In the genomic region with DNA sequence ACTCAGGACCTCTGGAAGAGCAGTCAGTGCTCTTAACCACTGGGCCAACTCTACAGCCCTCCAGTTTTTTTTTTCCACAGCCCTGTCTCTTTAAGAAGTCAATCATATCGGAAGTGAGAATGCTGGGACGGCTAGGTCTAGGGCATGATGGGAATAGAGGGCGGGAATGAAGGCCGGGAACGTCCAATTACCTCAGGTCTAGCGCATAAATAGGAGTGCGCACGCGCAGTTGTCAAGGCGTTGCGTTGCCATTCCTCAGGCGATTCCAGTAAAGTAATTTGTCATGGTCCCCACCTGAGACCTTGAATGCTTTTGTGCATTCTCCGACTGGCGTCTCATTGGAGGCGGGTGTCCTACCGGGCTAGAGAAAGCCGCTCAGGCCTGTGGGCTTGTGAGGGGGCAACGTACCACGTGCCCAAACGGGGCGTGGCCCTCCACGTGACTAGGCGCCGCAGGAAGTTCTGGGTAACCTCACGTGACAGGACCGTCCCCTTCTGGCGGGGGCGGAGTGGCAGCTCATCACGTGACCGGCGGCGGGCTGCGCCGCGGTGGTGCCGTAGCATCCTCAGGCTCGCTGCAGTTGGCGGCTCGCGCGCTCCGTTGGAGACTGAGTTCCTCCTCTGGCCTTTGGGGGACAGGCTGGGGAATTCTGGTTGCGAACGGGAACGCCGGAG, we compare ENCODE assay signal across 9 mouse cellular contexts. TPM values are rescaled to one million over a fixed set of nuclear protein-coding genes. Genes with fewer than 3 reads are reported as not detected.
DNase-seq lines count a peak whose midpoint lies in the region; ATAC-seq and TF ChIP-seq lines count a peak whose summit lies in the region.
"Had no signal": no experiment of that assay in that cellular context is flagged by ENCODE, and none has a peak within 500 bp of the region (broad histone marks: within the 10 kb centered on the region; RNA-seq: fewer than 3 reads in every experiment).

Gene Zmym6, plus strand, starts transcription at position 509 of the 674 bp plus-strand sequence.

- TF ChIP-seq CTCF in bone marrow, adult 2 months (IDR thresholded peaks at IDR 0.05; ENCODE audit: control insufficient read depth, insufficient read depth, low read length): no peak
- no peak for TF ChIP-seq CTCF in small intestine, adult 2 months (IDR thresholded peaks at IDR 0.05; ENCODE audit: extremely low read depth, insufficient read length, insufficient replicate concordance, low read depth, low read length)

- peak within 1 kb of the TSS; percentile 62 for H3K4me2 ChIP-seq in embryonic facial prominence, embryonic 14.5 days (ENCODE audit: low read depth, low read length)
- peak within 1 kb of the TSS; percentile 66 for H3K4me2 ChIP-seq in midbrain, embryonic 12.5 days (replicated peaks)

- peak within 1 kb of the TSS; percentile 58 for H3K4me3 ChIP-seq in bone marrow, adult 2 months (replicated peaks; ENCODE audit: control insufficient read depth, low read depth, low read length)
- peak within 1 kb of the TSS; percentile 57 for H3K4me3 ChIP-seq in embryonic facial prominence, embryonic 14.5 days (ENCODE audit: low read depth, low read length)
- H3K4me3 ChIP-seq in limb, embryonic 10.5 days: peak within 1 kb of the TSS; percentile 69
- peak within 1 kb of the TSS; percentile 62 for H3K4me3 ChIP-seq in midbrain, embryonic 12.5 days
- H3K4me3 ChIP-seq in small intestine, adult 2 months (ENCODE audit: low read depth, low read length): peak within 1 kb of the TSS; percentile 63

- no peaks in the 10 kb centered on the region; the same call in 1 of the 2 replicates for H3K4me1 ChIP-seq in bone marrow, adult 2 months (ENCODE audit: control insufficient read depth, insufficient read depth, low read length)
- peaks cover 4% of the 10 kb centered on the region for H3K4me1 ChIP-seq in embryonic facial prominence, embryonic 14.5 days (ENCODE audit: control insufficient read depth, insufficient read depth, low read length)
- H3K4me1 ChIP-seq in limb, embryonic 10.5 days: peaks cover 8% of the 10 kb centered on the region
- H3K4me1 ChIP-seq in midbrain, embryonic 12.5 days: peaks cover 6% of the 10 kb centered on the region
- peaks cover 5% of the 10 kb centered on the region; the same call in 1 of the 2 replicates for H3K4me1 ChIP-seq in small intestine, adult 2 months (ENCODE audit: control insufficient read depth, insufficient read depth, insufficient read length, low read length)

- peak; percentile 98 for ATAC-seq in embryonic facial prominence, embryonic 14.5 days (ENCODE audit: low read depth)
- peak; percentile 97 for ATAC-seq in midbrain, embryonic 12.5 days (ENCODE audit: low FRiP score, low read depth)

- H3K36me3 ChIP-seq in embryonic facial prominence, embryonic 14.5 days (ENCODE audit: control insufficient read depth, insufficient read depth, low read length): no peaks in the 10 kb centered on the region
- no peaks in the 10 kb centered on the region for H3K36me3 ChIP-seq in limb, embryonic 10.5 days
- H3K36me3 ChIP-seq in midbrain, embryonic 12.5 days: no peaks in the 10 kb centered on the region
- H3K36me3 ChIP-seq in small intestine, adult 2 months (ENCODE audit: control insufficient read depth, insufficient read depth, low read length): no peaks in the 10 kb centered on the region

- H3K9me3 ChIP-seq in embryonic facial prominence, embryonic 14.5 days (ENCODE audit: control insufficient read depth, low read length): no peaks in the 10 kb centered on the region
- H3K9me3 ChIP-seq in limb, embryonic 10.5 days (replicated peaks): no peaks in the 10 kb centered on the region
- no peaks in the 10 kb centered on the region for H3K9me3 ChIP-seq in midbrain, embryonic 12.5 days

- under 1% methylated on average over 46 of the region's 46 CpGs for WGBS in bone marrow, adult 2 months
- under 1% methylated on average over 37 of the region's 46 CpGs for WGBS in embryonic facial prominence, embryonic 14.5 days
- WGBS in limb, embryonic 10.5 days: under 1% methylated on average over 46 of the region's 46 CpGs
- WGBS in midbrain, embryonic 12.5 days: under 1% methylated on average over 46 of the region's 46 CpGs
- WGBS in small intestine, adult 2 months: under 1% methylated on average over 46 of the region's 46 CpGs

- peak; percentile 84 for DNase-seq in 3T3-L1 (ENCODE audit: low read depth, low spot score)
- peak; percentile 99 for DNase-seq in embryonic facial prominence, embryonic 14.5 days (ENCODE audit: low spot score)
- DNase-seq in heart, adult 18-20 months: peak; percentile 96 to 97
- peak; percentile 95 for DNase-seq in kidney, adult 18-20 months
- peak; percentile 97 for DNase-seq in limb, embryonic 10.5 days (ENCODE audit: low spot score)

- TF ChIP-seq POLR2A in bone marrow, adult 2 months (IDR thresholded peaks at IDR 0.05; ENCODE audit: borderline replicate concordance, control insufficient read depth, low read depth, low read length): peak; percentile 89; the same call in 1 of the 2 replicates
- TF ChIP-seq POLR2A in small intestine, adult 2 months (IDR thresholded peaks at IDR 0.05; ENCODE audit: low read depth, low read length): peak; percentile 72

- peak within 1 kb of the TSS; percentile 67 for H3K9ac ChIP-seq in embryonic facial prominence, embryonic 14.5 days (ENCODE audit: low read depth, low read length)
- H3K9ac ChIP-seq in midbrain, embryonic 12.5 days (replicated peaks): peak within 1 kb of the TSS; percentile 62

- peak within 1 kb of the TSS; percentile 10 for H3K27ac ChIP-seq in bone marrow, adult 2 months (ENCODE audit: control insufficient read depth, insufficient read depth, low read depth, low read length, poor library complexity)
- peak within 1 kb of the TSS; percentile 89 for H3K27ac ChIP-seq in embryonic facial prominence, embryonic 14.5 days (replicated peaks; ENCODE audit: low read depth, low read length)
- peak within 1 kb of the TSS; percentile 91 for H3K27ac ChIP-seq in limb, embryonic 10.5 days
- peak within 1 kb of the TSS; percentile 87 for H3K27ac ChIP-seq in midbrain, embryonic 12.5 days (replicated peaks)
- H3K27ac ChIP-seq in small intestine, adult 2 months (ENCODE audit: insufficient read depth, low read depth, low read length): peak within 1 kb of the TSS; percentile 62

- no peaks in the 10 kb centered on the region for H3K27me3 ChIP-seq in embryonic facial prominence, embryonic 14.5 days (replicated peaks; ENCODE audit: control insufficient read depth, insufficient read depth, low read length)
- H3K27me3 ChIP-seq in limb, embryonic 10.5 days (ENCODE audit: low read depth, poor library complexity, severe bottlenecking): no peaks in the 10 kb centered on the region
- H3K27me3 ChIP-seq in midbrain, embryonic 12.5 days: no peaks in the 10 kb centered on the region
- no peaks in the 10 kb centered on the region for H3K27me3 ChIP-seq in small intestine, adult 2 months (ENCODE audit: control insufficient read depth, insufficient read depth, low read length)

RNA-seq across cellular contexts. Expression of gene Zmym6, which starts in this region (rescaled TPM):
- polyA plus RNA-seq in bone marrow, adult 2 months (2011; ENCODE audit: insufficient read depth, insufficient read length, low replicate concordance, missing spikeins): 2.8 and 3.0 TPM in 2 replicates
- polyA plus RNA-seq in embryonic facial prominence, embryonic 14.5 days (2014; fragmentation: Nextera tagmentation; extraction: Ambion mirVana): 20.5 and 25.4 TPM in 2 replicates
- total RNA-seq in heart, adult 18-20 months (2021): 10 to 100 TPM in 1 of 2 experiments, 1 to 10 TPM in 1; 9.5 to 12.7 TPM
- polyA plus RNA-seq in limb, embryonic 10.5 days (2016; fragmentation: Nextera tagmentation; extraction: Ambion mirVana): 18.4 and 23.2 TPM in 2 replicates
- polyA plus RNA-seq in midbrain, embryonic 12.5 days (2016; fragmentation: Nextera tagmentation; extraction: Ambion mirVana): 40.3 and 42.5 TPM in 2 replicates
- polyA plus RNA-seq in small intestine, adult 2 months (2012; rRNA removed): 0.76 and 1.1 TPM in 2 replicates
- total RNA-seq: MEL had no signal

Comparison
In these comparisons a context has a peak if more than half of its experiments do, and no peak if none do; other contexts are left out.
1. Peak in every context shown above with its lines: DNase-seq, ATAC-seq, H3K4me3 ChIP-seq and H3K27ac ChIP-seq.
2. H3K27ac ChIP-seq: peak in every context shown above with its lines; median percentile 91 in limb, embryonic 10.5 days; 89 in embryonic facial prominence, embryonic 14.5 days; 87 in midbrain, embryonic 12.5 days; 62 in small intestine, adult 2 months; 10 in bone marrow, adult 2 months.